Mouse (Mus musculus) CH12.LX (cell line): ENCODE results near the gene Orai1. TPM values are rescaled to one million over a fixed set of nuclear protein-coding genes. Genes with fewer than 3 reads are reported as not detected.

Experiments
- DNase-seq: peaks from one replicate; pipeline ENCODE4 v3.0.0-alpha.2; 2013; ENCODE audit errors: extremely low read depth
- H3K27ac ChIP-seq: 2 replicates; pipeline ENCODE4 v1.5.1; 2012; ENCODE audit warnings: low read depth, mild to moderate bottlenecking, control low read depth, moderate library complexity; ENCODE audit not compliant: insufficient read depth
- H3K27me3 ChIP-seq: replicated peaks from 2 replicates; pipeline ENCODE3; 2012; ENCODE audit warnings: inconsistent platforms
- H3K36me3 ChIP-seq, 2 experiments: replicated peaks in 1 of 2; 2 replicates each; pipeline versions ENCODE3 to v1.6.1; 2012; ENCODE audit warnings: inconsistent platforms in 1 of 2, low read length in 1 of 2, mild to moderate bottlenecking in 1 of 2, mixed read lengths in 1 of 2, moderate library complexity in 1 of 2; ENCODE audit not compliant: control insufficient read depth in 1 of 2, insufficient read depth in 1 of 2
- H3K4me1 ChIP-seq, 2 experiments: 2 replicates each; pipeline ENCODE4 v1.6.1; 2012; ENCODE audit warnings: inconsistent platforms in 1 of 2, moderate library complexity in 1 of 2; ENCODE audit not compliant: insufficient read depth in 2 of 2, control insufficient read depth in 1 of 2
- H3K4me2 ChIP-seq: 2 replicates; pipeline ENCODE4 v1.6.1; 2012; ENCODE audit warnings: low read depth, mild to moderate bottlenecking, control low read depth; ENCODE audit not compliant: poor library complexity, insufficient read depth, severe bottlenecking
- H3K4me3 ChIP-seq, 3 experiments: fragments of 150-350 bp in 1 of 3; sonication (generic) in 1 of 3; replicated peaks in 1 of 3; 2 replicates each; pipeline versions ENCODE3 to v1.5.1; 2011 to 2012; ENCODE audit warnings: low read depth in 2 of 3, low read length in 2 of 3, mild to moderate bottlenecking in 2 of 3, moderate library complexity in 2 of 3, control low read depth in 1 of 3, improper control_type of control experiment in 1 of 3, inconsistent platforms in 1 of 3, mixed read lengths in 1 of 3; ENCODE audit not compliant: poor library complexity in 1 of 3
- H3K79me2 ChIP-seq: replicated peaks from 2 replicates; pipeline ENCODE4 v1.6.1; 2012; ENCODE audit warnings: mild to moderate bottlenecking, moderate library complexity; ENCODE audit not compliant: control insufficient read depth, poor library complexity, insufficient read depth, severe bottlenecking; ENCODE audit errors: extremely low read depth
- H3K9ac ChIP-seq: 2 replicates; pipeline ENCODE4 v1.6.1; 2012; ENCODE audit warnings: low read depth, mild to moderate bottlenecking, control low read depth, moderate library complexity; ENCODE audit not compliant: insufficient read depth
- H3K9me3 ChIP-seq: replicated peaks from 2 replicates; pipeline ENCODE3; 2012; ENCODE audit warnings: low read length, inconsistent platforms, mixed read lengths
- CHD1 ChIP-seq: IDR thresholded peaks from 2 replicates; pipeline ENCODE4 v1.6.1; 2012; ENCODE audit warnings: low read depth, low read length, improper control_type of control experiment, inconsistent platforms
- CTCF ChIP-seq, 2 experiments: IDR thresholded peaks in 1 of 2; conservative IDR thresholded peaks in 1 of 2; 2 replicates each; pipeline ENCODE4 v1.5.1; 2011 to 2012; ENCODE audit warnings: low read depth in 2 of 2, low read length in 2 of 2, improper control_type of control experiment in 1 of 2, inconsistent platforms in 1 of 2, mild to moderate bottlenecking in 1 of 2, moderate library complexity in 1 of 2
- ETS1 ChIP-seq: conservative IDR thresholded peaks from 2 replicates; pipeline ENCODE4 v1.6.1; 2012; ENCODE audit warnings: low read depth, mild to moderate bottlenecking, inconsistent platforms, low read length, improper control_type of control experiment, moderate library complexity
- IRF4 ChIP-seq: IDR thresholded peaks from 2 replicates; pipeline ENCODE4 v1.6.1; 2014; ENCODE audit warnings: low read depth, mild to moderate bottlenecking, inconsistent platforms, low read length, improper control_type of control experiment
- JUN ChIP-seq: IDR thresholded peaks from 2 replicates; pipeline ENCODE4 v1.6.1; 2011; ENCODE audit warnings: low read depth, mild to moderate bottlenecking, low read length, improper control_type of control experiment, moderate library complexity; ENCODE audit not compliant: insufficient read depth
- MAX ChIP-seq: IDR thresholded peaks from 2 replicates; pipeline ENCODE4 v1.6.1; 2011; ENCODE audit warnings: low read length, improper control_type of control experiment
- MAZ ChIP-seq: IDR thresholded peaks from 2 replicates; pipeline ENCODE4 v1.6.1; 2012; ENCODE audit warnings: low read depth, mild to moderate bottlenecking, inconsistent platforms, low read length, improper control_type of control experiment, moderate library complexity
- POLR2A ChIP-seq: IDR thresholded peaks from 2 replicates; pipeline ENCODE4 v1.6.1; 2011; ENCODE audit warnings: low read depth, mild to moderate bottlenecking, improper control_type of control experiment, low read length
- POLR2AphosphoS2 ChIP-seq: IDR thresholded peaks from 2 replicates; pipeline ENCODE4 v1.6.1; 2011; ENCODE audit warnings: low read depth, low read length, improper control_type of control experiment
- RAD21 ChIP-seq: IDR thresholded peaks from 2 replicates; pipeline ENCODE4 v1.6.1; 2011; ENCODE audit warnings: low read depth, mild to moderate bottlenecking, low read length, improper control_type of control experiment, moderate library complexity
- SIN3A ChIP-seq: IDR thresholded peaks from 2 replicates; pipeline ENCODE4 v1.6.1; 2012; ENCODE audit warnings: low read length, improper control_type of control experiment, inconsistent platforms
- TBP ChIP-seq: conservative IDR thresholded peaks from 2 replicates; pipeline ENCODE4 v1.6.1; 2011; ENCODE audit warnings: low read depth, low read length, improper control_type of control experiment
- ZC3H11A ChIP-seq: IDR thresholded peaks from 2 replicates; pipeline ENCODE4 v1.6.1; 2012; ENCODE audit warnings: low read depth, mild to moderate bottlenecking, inconsistent platforms, low read length, improper control_type of control experiment
- ZNF384 ChIP-seq: IDR thresholded peaks from 2 replicates; pipeline ENCODE4 v1.6.1; 2012; ENCODE audit warnings: low read depth, low read length, improper control_type of control experiment, inconsistent platforms
- dilution Hi-C: fragments of 300-500 bp; cut with MboI; formaldehyde crosslinking; loops from 2 replicates; pipeline ENCODE4 v1.14.3; 2020; ENCODE audit warnings: low sequenced_read_pairs; ENCODE audit not compliant: extremely low pct_unique_long_range_greater_than_20kb, extremely low pct_ligation_motif_present
- in situ Hi-C: fragments of 300-500 bp; cut with MboI; formaldehyde crosslinking; loops from 3 replicates; pipeline ENCODE4 v1.14.3; 2019; ENCODE audit warnings: low sequenced_read_pairs, low pct_ligation_motif_present, low pct_unique_long_range_greater_than_20kb, mixed read lengths
- polyA plus RNA-seq: library from polyadenylated mRNA; unstranded; fragments of >175 nt; gene quantifications from 2 replicates; pipeline ENCODE4 v1.2.1, GENCODE M21; 2012; ENCODE audit warnings: low read depth; ENCODE audit not compliant: insufficient read length
- total RNA-seq, 2 experiments: library from RNA; depleted of rRNA; stranded (reverse); fragments of 300-350 nt in 1 of 2; fragments of >200 nt in 1 of 2; gene quantifications; 2 replicates each; pipeline ENCODE4 v1.2.3; 2012 to 2014

Orai1 gene
- total and polyA plus RNA-seq, 3 experiments: 17.4 to 27.7 (median 17.8) TPM

DNA sequence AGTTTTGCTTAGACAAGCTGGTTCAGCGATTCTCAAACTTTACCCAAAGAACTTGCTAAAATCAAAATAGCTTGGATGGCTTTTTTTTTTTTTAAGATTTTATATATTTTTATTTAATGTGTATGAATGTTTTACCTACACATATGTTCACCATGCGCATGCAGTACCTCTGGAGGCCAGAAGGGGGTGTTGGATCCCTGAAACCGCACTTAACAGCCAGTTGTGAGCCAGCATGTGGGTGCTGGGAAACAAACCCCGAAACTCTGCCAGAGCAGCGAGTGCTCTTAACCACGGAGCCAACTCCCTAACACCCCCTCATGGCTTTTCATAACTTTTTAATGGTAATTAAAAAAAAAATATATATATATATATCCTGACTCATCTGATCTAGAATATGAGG, 4.1 kb upstream of the Orai1 start:
- Histone ChIP-seq H3K4me1 (peaks cover 5 to 19% of the 10 kb centered on the region in 2 experiments), H3K27ac (no peak overlapping the region), H3K4me2 (no peak overlapping the region), H3K36me3 (no peaks in the 10 kb centered on the region), H3K9ac (no peak overlapping the region), H3K27me3 (no peaks in the 10 kb centered on the region), H3K4me3 (no peak overlapping the region), H3K79me2 (no peaks in the 10 kb centered on the region), H3K9me3 (no peaks in the 10 kb centered on the region)
- in situ Hi-C loops (no loop called here), dilution Hi-C loops (no loop called here)
- TF ChIP-seq MAZ (no peak), MAX (no peak), CTCF (conservative IDR thresholded peaks at IDR 0.05 in 1 of 2, IDR thresholded peaks at IDR 0.05 in 1 of 2; ENCODE audit: low read depth in 2 of 2, low read length in 2 of 2) (peak in 1 of 2 experiments; percentile 44; a peak in 3 of 4 replicates), CHD1 (no peak), POLR2AphosphoS2 (no peak), TBP (no peak)
- DNase-seq: no peak

DNA sequence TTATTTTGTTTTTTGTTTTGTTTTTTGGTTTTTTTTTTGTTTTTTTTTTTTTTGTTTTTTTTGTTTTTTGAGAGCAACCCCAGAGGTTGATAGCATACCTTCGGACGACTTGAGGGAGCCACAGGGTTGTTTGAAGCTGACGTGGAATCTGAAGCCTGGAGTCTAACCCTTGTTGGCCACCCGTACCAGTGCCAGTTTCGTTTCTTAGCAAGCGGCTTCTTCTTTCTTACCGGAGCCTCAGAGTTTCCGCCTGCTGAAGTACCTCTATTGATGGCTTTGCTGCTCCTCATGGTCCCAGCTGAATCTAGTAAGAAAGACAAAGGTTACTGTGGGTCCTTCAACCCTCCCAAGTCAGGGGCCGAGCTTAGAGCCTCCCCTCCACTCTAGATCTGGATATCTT, 3.2 kb upstream of the Orai1 start:
- Histone ChIP-seq H3K36me3 (no peaks in the 10 kb centered on the region), H3K4me1 (peaks cover 5 to 26% of the 10 kb centered on the region in 2 experiments), H3K9me3 (no peaks in the 10 kb centered on the region), H3K4me2 (peak overlapping the region; percentile 65), H3K4me3 (no peak overlapping the region), H3K27me3 (no peaks in the 10 kb centered on the region), H3K79me2 (no peaks in the 10 kb centered on the region; the same call in 1 of the 2 replicates), H3K9ac (peak overlapping the region; percentile 60), H3K27ac (no peak overlapping the region)
- in situ Hi-C loops: no loop called here
- TF ChIP-seq ZC3H11A (no peak), CHD1 (0 out of 2 replicates have a peak, but pooled peaks have one; percentile 50), JUN (no peak), RAD21 (no peak), POLR2A (peak; percentile 37; the same call in 1 of the 2 replicates), TBP (0 out of 2 replicates have a peak, but pooled peaks have one; percentile 47), SIN3A (0 out of 2 replicates have a peak, but pooled peaks have one; percentile 27), ZNF384 (0 out of 2 replicates have a peak, but pooled peaks have one; percentile 3), ETS1 (no peak), IRF4 (no peak; the same call in 1 of the 2 replicates)
- DNase-seq: no peak
- dilution Hi-C loops: no loop called here
